Mouse (Mus musculus) intestine, embryonic 16.5 days (tissue): Measurements from ENCODE around the gene Tst. TPM values are rescaled to one million over a fixed set of nuclear protein-coding genes. Genes with fewer than 3 reads are reported as not detected.
A peak's percentile ranks its signal among the peaks of the same experiment; 100 is the strongest.

Experiments used
- ATAC-seq: fragments of 200-750 bp; cut with Nextera tagmentation; 2 replicates; pipeline ENCODE4 v1.8.0; 2017; ENCODE audit warnings: moderate TSS enrichment, moderate library complexity
- H3K27ac ChIP-seq: fragments of 300-500 bp; sonication (generic); 2 replicates; pipeline ENCODE4 v1.5.1; 2014; ENCODE audit warnings: mild to moderate bottlenecking, low read length
- H3K27me3 ChIP-seq: fragments of 300-500 bp; sonication (generic); replicated peaks from 2 replicates; pipeline ENCODE4 v1.6.1; 2014; ENCODE audit warnings: low read length, control low read depth, mixed read lengths; ENCODE audit not compliant: control insufficient read depth, insufficient read depth
- H3K36me3 ChIP-seq: fragments of 300-500 bp; sonication (generic); 2 replicates; pipeline ENCODE4 v1.6.1; 2014; ENCODE audit warnings: low read length, control low read depth; ENCODE audit not compliant: control insufficient read depth, insufficient read depth
- H3K4me1 ChIP-seq: fragments of 300-500 bp; sonication (generic); 2 replicates; pipeline ENCODE4 v1.6.1; 2014; ENCODE audit warnings: low read length, control low read depth, mixed read lengths; ENCODE audit not compliant: control insufficient read depth, insufficient read depth
- H3K4me2 ChIP-seq: fragments of 300-500 bp; sonication (generic); 2 replicates; pipeline ENCODE4 v1.6.1; 2014; ENCODE audit warnings: low read depth, low read length, control low read depth
- H3K4me3 ChIP-seq: fragments of 300-500 bp; sonication (generic); 2 replicates; pipeline ENCODE4 v1.5.1; 2014; ENCODE audit warnings: mild to moderate bottlenecking, low read length
- H3K9ac ChIP-seq: fragments of 300-500 bp; sonication (generic); 2 replicates; pipeline ENCODE4 v1.6.1; 2014; ENCODE audit warnings: low read depth, low read length
- H3K9me3 ChIP-seq: fragments of 300-500 bp; sonication (generic); 2 replicates; pipeline ENCODE4 v1.6.1; 2016; ENCODE audit warnings: low read length, control low read depth; ENCODE audit not compliant: control insufficient read depth
- WGBS: fragments of 180-500 bp; shearing (Covaris S2); extraction: QIAGEN DNeasy Blood & Tissue Kit; methylation state at CpG from one replicate; pipeline ENCODE4 v1.1.7; 2014; 5-methylcytosine and 5-hydroxymethylcytosine counted together
- polyA plus RNA-seq: library from polyadenylated mRNA; unstranded; fragments of >200 nt; fragmentation: Nextera tagmentation; extraction: Ambion mirVana; gene quantifications from 2 replicates; pipeline ENCODE4 v1.2.1, GENCODE M21; 2015

Gene Tst
- polyA plus RNA-seq, 1 experiment from 2014 or later: 62.9 TPM

- no peaks in the 10 kb centered on the region for H3K36me3 ChIP-seq
- ATAC-seq: no peak
- 85% methylated on average over 13 of the region's 13 CpGs for WGBS
- no peak overlapping the region for H3K9ac ChIP-seq
- peaks cover 32% of the 10 kb centered on the region for H3K27me3 ChIP-seq
- no peak overlapping the region for H3K27ac ChIP-seq
- H3K4me1 ChIP-seq: no peaks in the 10 kb centered on the region
- no peak overlapping the region for H3K4me2 ChIP-seq
- no peaks in the 10 kb centered on the region for H3K9me3 ChIP-seq
- no peak overlapping the region for H3K4me3 ChIP-seq
These were observed 14.7 kb upstream of the Tst start for GRCm38 (mm10) chr15:78420395-78420794.

GRCm38 (mm10) chr15:78416937-78417336, 11.2 kb upstream of the Tst start:
- no peak; the same call in 1 of the 2 replicates for ATAC-seq
- no peak overlapping the region for H3K9ac ChIP-seq
- no peak overlapping the region for H3K4me2 ChIP-seq
- no peak overlapping the region for H3K4me3 ChIP-seq
- no peak overlapping the region for H3K27ac ChIP-seq
- WGBS: 20% methylated on average over 4 of the region's 4 CpGs
- H3K4me1 ChIP-seq: no peaks in the 10 kb centered on the region
- peaks cover 15% of the 10 kb centered on the region; the same call in 1 of the 2 replicates for H3K27me3 ChIP-seq
- no peaks in the 10 kb centered on the region for H3K36me3 ChIP-seq
- no peaks in the 10 kb centered on the region for H3K9me3 ChIP-seq

- 91% methylated on average over 8 of the region's 8 CpGs for WGBS
- no peak overlapping the region for H3K27ac ChIP-seq
- ATAC-seq: no peak
These were observed 8.4 kb upstream of the Tst start for GRCm38 (mm10) chr15:78414157-78414556.

GRCm38 (mm10) chr15:78413719-78414117, 8.0 kb upstream of the Tst start:
- ATAC-seq: no peak
- H3K4me3 ChIP-seq: no peak overlapping the region
- H3K27me3 ChIP-seq: peaks cover 20% of the 10 kb centered on the region
- H3K9me3 ChIP-seq: no peaks in the 10 kb centered on the region
- H3K4me1 ChIP-seq: peaks cover 11% of the 10 kb centered on the region
- no peak overlapping the region for H3K4me2 ChIP-seq
- H3K9ac ChIP-seq: no peak overlapping the region
- H3K36me3 ChIP-seq: no peaks in the 10 kb centered on the region
- WGBS: 63% methylated on average over 1 of the region's 1 CpGs
- H3K27ac ChIP-seq: no peak overlapping the region

More at GRCm38 (mm10) chr15:78414157-78414556, 8.4 kb upstream of the Tst start:
- H3K4me1 ChIP-seq: peaks cover 9% of the 10 kb centered on the region; the same call in 1 of the 2 replicates
- no peaks in the 10 kb centered on the region for H3K36me3 ChIP-seq
- peaks cover 24% of the 10 kb centered on the region for H3K27me3 ChIP-seq
- no peak overlapping the region for H3K4me3 ChIP-seq
- H3K9ac ChIP-seq: no peak overlapping the region
- no peak overlapping the region for H3K4me2 ChIP-seq
- H3K9me3 ChIP-seq: no peaks in the 10 kb centered on the region

- WGBS: 84% methylated on average over 14 of the region's 14 CpGs
- H3K4me3 ChIP-seq: no peak overlapping the region
- no peak; the same call in 1 of the 2 replicates for ATAC-seq
These were observed 7.5 kb upstream of the Tst start for GRCm38 (mm10) chr15:78413083-78413718.

GRCm38 (mm10) chr15:78409570-78410052, 3.9 kb upstream of the Tst start:
- H3K9ac ChIP-seq: peak overlapping the region; percentile 57
- WGBS: 22% methylated on average over 12 of the region's 12 CpGs
- ATAC-seq: peak; percentile 58

More at GRCm38 (mm10) chr15:78413083-78413718, 7.5 kb upstream of the Tst start:
- Histone ChIP-seq H3K27ac (no peak overlapping the region), H3K36me3 (no peaks in the 10 kb centered on the region), H3K9me3 (no peaks in the 10 kb centered on the region), H3K27me3 (peaks cover 16% of the 10 kb centered on the region), H3K9ac (0 out of 2 replicates have a peak overlapping the region, but pooled peaks have one; percentile 8), H3K4me1 (peaks cover 14% of the 10 kb centered on the region), H3K4me2 (no peak overlapping the region)

GRCm38 (mm10) chr15:78406293-78406934, 707 bp upstream of the Tst start, which contains the start of gene Mpst:
Gene Mpst, plus strand, starts transcription at chr15:78406416.
- peak within 1 kb of the TSS; percentile 75 for H3K4me2 ChIP-seq
- peak within 1 kb of the TSS; percentile 76 for H3K9ac ChIP-seq
- H3K4me1 ChIP-seq: peaks cover 41% of the 10 kb centered on the region
- H3K27me3 ChIP-seq: peaks cover 13% of the 10 kb centered on the region
- H3K4me3 ChIP-seq: peak within 1 kb of the TSS; percentile 65
- no peaks in the 10 kb centered on the region for H3K9me3 ChIP-seq
- WGBS: under 1% methylated on average over 40 of the region's 40 CpGs
- ATAC-seq: peak; percentile 80
- H3K36me3 ChIP-seq: no peaks in the 10 kb centered on the region
- peak within 1 kb of the TSS; percentile 91 for H3K27ac ChIP-seq

More at GRCm38 (mm10) chr15:78409570-78410052, 3.9 kb upstream of the Tst start:
- Histone ChIP-seq H3K36me3 (no peaks in the 10 kb centered on the region), H3K27ac (peak overlapping the region; percentile 52), H3K4me3 (peak overlapping the region; percentile 33), H3K9me3 (no peaks in the 10 kb centered on the region), H3K4me2 (peak overlapping the region; percentile 57), H3K27me3 (peaks cover 16% of the 10 kb centered on the region), H3K4me1 (peaks cover 19% of the 10 kb centered on the region)

- Histone ChIP-seq H3K27ac (peak overlapping the region; percentile 91), H3K9ac (peak overlapping the region; percentile 76), H3K4me2 (peak overlapping the region; percentile 75), H3K4me3 (peak overlapping the region; percentile 65), H3K4me1 (peaks cover 38% of the 10 kb centered on the region), H3K36me3 (no peaks in the 10 kb centered on the region), H3K9me3 (no peaks in the 10 kb centered on the region), H3K27me3 (peaks cover under 1% of the 10 kb centered on the region; the same call in 1 of the 2 replicates)
- WGBS: 49% methylated on average over 11 of the region's 11 CpGs
- no peak for ATAC-seq
These were observed 609 bp downstream of the Tst start for GRCm38 (mm10) chr15:78405098-78405497.

- H3K4me2 ChIP-seq: peak overlapping the region; percentile 75
- no peak overlapping the region for H3K9ac ChIP-seq
- WGBS: 58% methylated on average over 1 of the region's 1 CpGs
- ATAC-seq: no peak
- peak overlapping the region; percentile 1; the same call in 1 of the 2 replicates for H3K27ac ChIP-seq
- no peaks in the 10 kb centered on the region for H3K36me3 ChIP-seq
- H3K4me3 ChIP-seq: no peak overlapping the region
- H3K9me3 ChIP-seq: no peaks in the 10 kb centered on the region
- H3K27me3 ChIP-seq: no peaks in the 10 kb centered on the region
- peaks cover 32% of the 10 kb centered on the region for H3K4me1 ChIP-seq
These were observed 1.8 kb downstream of the Tst start for GRCm38 (mm10) chr15:78403896-78404295.
